Mouse (Mus musculus) stomach, postnatal 0 days (tissue): ENCODE data around the gene Xkr7.

Experiments used
- CTCF ChIP-seq: IDR thresholded peaks from 2 replicates; pipeline ENCODE4 v1.5.1; 2016; ENCODE audit warnings: antibody characterized with exemption, low read depth, mild to moderate bottlenecking, moderate library complexity
- EP300 ChIP-seq: optimal IDR thresholded peaks from 2 replicates; pipeline ENCODE3; 2016; ENCODE audit warnings: antibody characterized with exemption

DNA sequence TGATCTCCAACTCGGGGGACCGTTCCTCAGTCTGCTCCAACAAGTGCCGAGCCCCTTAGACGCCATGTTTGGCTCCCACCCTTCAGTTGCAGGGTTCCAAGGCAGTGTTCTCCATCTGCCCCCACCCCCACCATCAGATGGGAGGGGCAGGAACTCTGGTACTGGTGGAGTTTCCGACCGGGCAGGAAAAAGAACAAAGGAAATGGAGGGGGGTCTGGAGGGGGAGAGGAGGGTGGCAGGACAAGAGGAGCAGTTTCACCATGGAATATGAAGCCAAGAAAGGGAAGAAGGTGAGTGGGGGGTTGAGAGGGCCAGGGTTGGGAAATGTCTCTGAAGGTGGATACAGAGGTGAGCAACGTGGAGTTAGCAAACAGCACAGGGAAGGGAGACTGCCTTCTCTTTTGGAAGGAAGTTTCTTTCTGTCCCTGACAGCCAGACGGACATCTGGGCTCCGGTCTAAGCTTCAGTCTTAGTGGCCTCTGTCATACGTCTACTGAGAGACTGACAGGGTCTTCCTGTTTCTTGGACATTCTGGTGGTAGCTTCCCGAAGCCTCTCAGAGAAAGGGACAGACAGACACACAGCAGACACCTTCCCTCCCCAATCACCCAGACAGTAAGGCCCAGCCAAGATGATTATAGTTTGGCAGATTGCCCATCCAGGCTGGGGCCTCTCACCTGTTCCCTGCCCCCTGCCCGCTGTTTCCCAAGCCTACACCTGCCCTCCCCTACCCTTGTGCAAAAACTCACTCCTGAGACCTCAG, 34.3 kb downstream of the Xkr7 start, which contains the start of gene Ccm2l:
- TF ChIP-seq CTCF: no peak
- no peak for TF ChIP-seq EP300
